Mouse (Mus musculus) heart, adult 11 months (tissue): ENCODE measurements at regions not wholly inside any gene's neighbourhood (a gene's known extent, or its start where the extent isn't known, plus 50 kb on each side); places are given as distances from the start of the nearest gene placed in this dataset.

Source experiments
- DNase-seq: peaks from one replicate; pipeline ENCODE4 v3.0.0; 2022

- DNase-seq: no peak
Observed at GRCm38 (mm10) chr19:52048378-52048978, 215.6 kb upstream of the Ins1 start.

DNA sequence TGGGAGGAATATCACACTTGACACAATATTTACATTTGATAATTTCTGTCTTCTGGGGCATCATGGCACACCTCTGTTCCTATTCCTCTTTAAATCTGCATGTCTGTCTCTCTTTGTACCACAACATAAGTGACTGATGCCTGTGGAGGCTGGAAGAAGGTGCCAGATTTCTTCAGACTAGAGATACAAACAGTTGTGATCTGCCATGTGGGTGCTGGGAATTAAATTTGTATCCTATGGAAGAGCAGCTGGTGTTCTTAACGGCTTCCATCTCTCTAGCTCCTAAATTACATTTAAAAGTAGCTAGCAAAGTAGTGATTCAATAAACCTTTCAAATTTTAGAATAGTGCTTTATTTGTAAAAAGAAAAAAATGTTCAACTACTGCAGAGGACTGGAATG lies 195.3 kb upstream of the Ins1 start:
- no peak for DNase-seq

DNA sequence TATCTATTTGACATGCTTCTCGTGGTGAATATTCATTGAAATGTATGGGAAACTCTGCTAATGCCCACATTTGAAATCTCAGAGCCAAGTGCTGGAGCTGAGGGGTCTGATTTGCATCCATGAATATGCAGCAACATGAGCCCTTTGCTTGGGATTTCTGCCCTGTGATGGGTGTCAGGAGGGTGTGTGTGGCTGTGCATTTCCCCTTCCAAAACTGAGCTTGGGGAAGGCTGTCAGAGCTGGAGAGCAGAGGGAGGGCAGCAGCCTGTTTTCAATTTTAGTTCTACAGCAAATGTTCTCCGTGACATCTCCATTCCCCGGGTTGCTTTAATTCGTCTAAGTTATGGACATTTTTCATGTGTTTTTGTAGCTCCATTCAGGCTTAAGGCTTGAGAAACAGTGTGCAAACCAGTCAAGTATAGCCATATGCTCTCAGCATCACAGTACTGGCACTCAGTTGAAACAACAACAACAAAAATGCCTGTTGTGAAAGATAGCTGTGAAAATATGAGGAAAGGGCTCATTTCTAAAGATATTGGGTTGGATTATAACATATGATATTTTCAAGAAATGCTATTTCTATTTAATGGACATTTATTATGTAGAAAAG lies 194.1 kb upstream of the Ins1 start:
- no peak for DNase-seq

GRCm38 (mm10) chr19:52071234-52071633 lies 192.9 kb upstream of the Ins1 start:
- DNase-seq: no peak

DNA sequence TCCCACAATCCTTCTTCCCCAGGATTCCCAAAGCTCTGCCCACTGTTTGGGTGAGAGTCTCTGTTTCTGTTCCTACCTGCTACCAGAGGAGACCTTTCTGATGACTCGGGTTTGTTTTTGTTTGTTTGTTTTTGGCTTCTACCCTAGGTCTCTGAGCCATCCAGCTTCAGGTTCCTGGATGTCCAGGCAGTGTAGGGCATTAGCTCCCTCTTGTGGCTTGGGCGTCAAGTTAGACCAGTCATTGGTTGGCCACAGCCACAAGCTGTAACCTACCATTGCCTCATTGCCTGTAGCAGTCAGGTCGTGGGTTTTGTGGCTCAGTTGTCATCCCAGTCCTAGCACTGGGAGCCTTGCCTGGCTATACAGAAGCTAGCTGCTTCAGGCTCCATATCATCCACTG lies 185.1 kb upstream of the Ins1 start:
- no peak for DNase-seq

GRCm38 (mm10) chr19:52112398-52112797 lies 151.7 kb upstream of the Ins1 start:
- peak; percentile 59 for DNase-seq
